Mouse (Mus musculus) midbrain, embryonic 16.5 days (tissue): ENCODE data around the gene Sema3c. TPM values are rescaled to one million over a fixed set of nuclear protein-coding genes. Genes with fewer than 3 reads are reported as not detected.
A peak's percentile ranks its signal among the peaks of the same experiment; 100 is the strongest.

Experiments
- ATAC-seq: fragments of 200-750 bp; cut with Nextera tagmentation; 2 replicates; pipeline ENCODE4 v1.8.0; 2017; ENCODE audit warnings: moderate TSS enrichment
- H3K27ac ChIP-seq: fragments of 300-500 bp; sonication (generic); 2 replicates; pipeline ENCODE4 v1.5.1; 2014; ENCODE audit warnings: mild to moderate bottlenecking, low read length, mixed read lengths
- H3K27me3 ChIP-seq: fragments of 300-500 bp; sonication (generic); 2 replicates; pipeline ENCODE4 v1.6.1; 2014; ENCODE audit warnings: low read depth, low read length, mixed read lengths; ENCODE audit not compliant: control insufficient read depth, insufficient read depth
- H3K36me3 ChIP-seq: fragments of 300-500 bp; sonication (generic); 2 replicates; pipeline ENCODE4 v1.6.1; 2014; ENCODE audit warnings: mild to moderate bottlenecking, low read length, moderate library complexity, mixed read lengths; ENCODE audit not compliant: control insufficient read depth, insufficient read depth
- H3K4me1 ChIP-seq: fragments of 300-500 bp; sonication (generic); 2 replicates; pipeline ENCODE4 v1.6.1; 2014; ENCODE audit warnings: mild to moderate bottlenecking, low read length, mixed read lengths; ENCODE audit not compliant: control insufficient read depth, insufficient read depth
- H3K4me2 ChIP-seq: fragments of 300-500 bp; sonication (generic); 2 replicates; pipeline ENCODE4 v1.6.1; 2014; ENCODE audit warnings: mild to moderate bottlenecking, low read length, mixed read lengths
- H3K4me3 ChIP-seq: fragments of 300-500 bp; sonication (generic); 2 replicates; pipeline ENCODE4 v1.5.1; 2014; ENCODE audit warnings: low read depth, mild to moderate bottlenecking, low read length, moderate library complexity, mixed read lengths
- H3K9ac ChIP-seq: fragments of 300-500 bp; sonication (generic); 2 replicates; pipeline ENCODE4 v1.6.1; 2014; ENCODE audit warnings: low read depth, low read length, mixed read lengths
- H3K9me3 ChIP-seq: fragments of 300-500 bp; sonication (generic); replicated peaks from 2 replicates; pipeline ENCODE4 v1.6.1; 2014; ENCODE audit warnings: mild to moderate bottlenecking, low read length, mixed read lengths; ENCODE audit not compliant: control insufficient read depth, poor library complexity, severe bottlenecking
- WGBS: fragments of 180-500 bp; shearing (Covaris S2); extraction: QIAGEN DNeasy Blood & Tissue Kit; methylation state at CpG from one replicate; pipeline ENCODE4 v1.1.7; 2014; 5-methylcytosine and 5-hydroxymethylcytosine counted together
- polyA plus RNA-seq: library from polyadenylated mRNA; unstranded; fragments of >200 nt; fragmentation: Nextera tagmentation; extraction: Ambion mirVana; gene quantifications from 2 replicates; pipeline ENCODE4 v1.2.1, GENCODE M21; 2015

The Sema3c gene
- polyA plus RNA-seq, 1 experiment from 2014 or later = 15.5 TPM

- peak; percentile 94 for ATAC-seq
- Histone ChIP-seq H3K27ac (peak overlapping the region; percentile 30; the same call in 1 of the 2 replicates), H3K9ac (peak overlapping the region; percentile 75), H3K36me3 (no peaks in the 10 kb centered on the region), H3K9me3 (no peaks in the 10 kb centered on the region), H3K4me3 (peak overlapping the region; percentile 66), H3K4me1 (0 out of 2 replicates have a peak, but pooled peaks cover 3% of the 10 kb centered on the region), H3K4me2 (peak overlapping the region; percentile 84), H3K27me3 (no peaks in the 10 kb centered on the region)
- under 1% methylated on average over 59 of the region's 59 CpGs for WGBS
Observed at GRCm38 (mm10) chr5:17574413-17575182, 517 bp downstream of the Sema3c start.

- H3K4me2 ChIP-seq = peak overlapping the region; percentile 84
Observed at GRCm38 (mm10) chr5:17575183-17575495, 1.1 kb downstream of the Sema3c start.

GRCm38 (mm10) chr5:17576069-17576468 is 2.0 kb downstream of the Sema3c start:
- Histone ChIP-seq H3K36me3 (no peaks in the 10 kb centered on the region), H3K27ac (no peak overlapping the region), H3K4me1 (0 out of 2 replicates have a peak, but pooled peaks cover 3% of the 10 kb centered on the region), H3K4me2 (peak overlapping the region; percentile 3; the same call in 1 of the 2 replicates), H3K9ac (no peak overlapping the region), H3K9me3 (no peaks in the 10 kb centered on the region), H3K27me3 (no peaks in the 10 kb centered on the region), H3K4me3 (no peak overlapping the region; the same call in 1 of the 2 replicates)
- 60% methylated on average over 2 of the region's 2 CpGs for WGBS
- ATAC-seq = no peak

More at GRCm38 (mm10) chr5:17575183-17575495, 1.1 kb downstream of the Sema3c start:
- Histone ChIP-seq H3K27ac (no peak overlapping the region), H3K9me3 (no peaks in the 10 kb centered on the region), H3K27me3 (no peaks in the 10 kb centered on the region), H3K36me3 (no peaks in the 10 kb centered on the region), H3K4me3 (peak overlapping the region; percentile 66), H3K4me1 (0 out of 2 replicates have a peak, but pooled peaks cover 3% of the 10 kb centered on the region), H3K9ac (0 out of 2 replicates have a peak overlapping the region, but pooled peaks have one; percentile 75)
- WGBS = 23% methylated on average over 7 of the region's 7 CpGs
- ATAC-seq = no peak

GRCm38 (mm10) chr5:17582047-17582515 is 8.0 kb downstream of the Sema3c start:
- peak; percentile 67; the same call in 1 of the 2 replicates for ATAC-seq
- H3K36me3 ChIP-seq = no peaks in the 10 kb centered on the region
- no peak overlapping the region for H3K27ac ChIP-seq
- WGBS = 33% methylated on average over 2 of the region's 2 CpGs
- H3K27me3 ChIP-seq = no peaks in the 10 kb centered on the region
- H3K4me1 ChIP-seq = peaks cover 3% of the 10 kb centered on the region; the same call in 1 of the 2 replicates
- no peak overlapping the region for H3K9ac ChIP-seq
- H3K4me2 ChIP-seq = no peak overlapping the region
- no peaks in the 10 kb centered on the region for H3K9me3 ChIP-seq
- H3K4me3 ChIP-seq = no peak overlapping the region

- Histone ChIP-seq H3K27me3 (no peaks in the 10 kb centered on the region), H3K4me1 (peaks cover 3% of the 10 kb centered on the region; the same call in 1 of the 2 replicates), H3K36me3 (no peaks in the 10 kb centered on the region), H3K9ac (no peak overlapping the region), H3K4me3 (no peak overlapping the region), H3K4me2 (no peak overlapping the region), H3K27ac (no peak overlapping the region), H3K9me3 (no peaks in the 10 kb centered on the region)
- WGBS = 60% methylated on average over 2 of the region's 2 CpGs
- no peak for ATAC-seq
Observed at GRCm38 (mm10) chr5:17584299-17584945, 10.3 kb downstream of the Sema3c start.

GRCm38 (mm10) chr5:17586518-17587210 is 12.6 kb downstream of the Sema3c start:
- H3K9me3 ChIP-seq = no peaks in the 10 kb centered on the region
- ATAC-seq = peak; percentile 82
- peaks cover 3% of the 10 kb centered on the region; the same call in 1 of the 2 replicates for H3K4me1 ChIP-seq
- no peak overlapping the region for H3K9ac ChIP-seq
- H3K27me3 ChIP-seq = no peaks in the 10 kb centered on the region
- no peak overlapping the region for H3K27ac ChIP-seq
- H3K36me3 ChIP-seq = no peaks in the 10 kb centered on the region
- no peak overlapping the region for H3K4me3 ChIP-seq
- no peak overlapping the region for H3K4me2 ChIP-seq
- WGBS = 58% methylated on average over 2 of the region's 2 CpGs

- no peak overlapping the region for H3K4me2 ChIP-seq
- peaks cover under 1% of the 10 kb centered on the region; the same call in 1 of the 2 replicates for H3K4me1 ChIP-seq
Observed at GRCm38 (mm10) chr5:17591908-17592307, 17.8 kb downstream of the Sema3c start.

GRCm38 (mm10) chr5:17601700-17602099 is 27.6 kb downstream of the Sema3c start:
- no peak overlapping the region for H3K27ac ChIP-seq
- 83% methylated on average over 4 of the region's 4 CpGs for WGBS
- ATAC-seq = no peak
- no peak overlapping the region for H3K4me2 ChIP-seq
- no peaks in the 10 kb centered on the region for H3K4me1 ChIP-seq
- no peaks in the 10 kb centered on the region for H3K27me3 ChIP-seq
- H3K9me3 ChIP-seq = no peaks in the 10 kb centered on the region
- H3K9ac ChIP-seq = no peak overlapping the region
- H3K36me3 ChIP-seq = no peaks in the 10 kb centered on the region
- no peak overlapping the region for H3K4me3 ChIP-seq

More at GRCm38 (mm10) chr5:17591908-17592307, 17.8 kb downstream of the Sema3c start:
- no peak for ATAC-seq
- Histone ChIP-seq H3K9me3 (no peaks in the 10 kb centered on the region), H3K36me3 (no peaks in the 10 kb centered on the region), H3K27me3 (no peaks in the 10 kb centered on the region), H3K27ac (no peak overlapping the region), H3K9ac (no peak overlapping the region), H3K4me3 (no peak overlapping the region)
- 96% methylated on average over 3 of the region's 3 CpGs for WGBS
